Mouse (Mus musculus) frontal cortex, adult (tissue): Measurements from ENCODE around the gene Gstt4.

Experiments
- ATAC-seq: cut with Nextera tagmentation; 2 replicates; pipeline ENCODE4 v1.9.2; 2017; ENCODE audit warnings: mild to moderate bottlenecking, moderate library complexity, mixed read lengths; ENCODE audit not compliant: low TSS enrichment

Gene Gstt4

GRCm38 (mm10) chr10:75835761-75836531 is 13.6 kb upstream of the Gstt4 start:
- ATAC-seq, result no peak

GRCm38 (mm10) chr10:75835307-75835706 is 13.0 kb upstream of the Gstt4 start:
- ATAC-seq, result peak; percentile 39

GRCm38 (mm10) chr10:75834721-75835120 is 12.4 kb upstream of the Gstt4 start:
- no peak for ATAC-seq

- ATAC-seq, result no peak
These were observed 11.9 kb upstream of the Gstt4 start for GRCm38 (mm10) chr10:75834250-75834649.

GRCm38 (mm10) chr10:75833456-75834080 is 11.2 kb upstream of the Gstt4 start:
- no peak for ATAC-seq

- ATAC-seq, result peak; percentile 32; the same call in 1 of the 2 replicates
These were observed 10.0 kb upstream of the Gstt4 start for GRCm38 (mm10) chr10:75832272-75832895.

- ATAC-seq, result no peak
These were observed 7.9 kb upstream of the Gstt4 start for GRCm38 (mm10) chr10:75830275-75830670.

GRCm38 (mm10) chr10:75829529-75830274 is 7.4 kb upstream of the Gstt4 start:
- ATAC-seq, result no peak

- ATAC-seq, result peak; percentile 91
These were observed 6.2 kb upstream of the Gstt4 start for GRCm38 (mm10) chr10:75828500-75828931.

- no peak for ATAC-seq
These were observed 5.5 kb upstream of the Gstt4 start for GRCm38 (mm10) chr10:75827668-75828360.

- no peak for ATAC-seq
These were observed 2.2 kb upstream of the Gstt4 start for GRCm38 (mm10) chr10:75824530-75824929.

- no peak for ATAC-seq
These were observed 1.4 kb upstream of the Gstt4 start for GRCm38 (mm10) chr10:75823782-75824181.

- ATAC-seq, result no peak
These were observed 2.5 kb downstream of the Gstt4 start for GRCm38 (mm10) chr10:75819882-75820281.

GRCm38 (mm10) chr10:75818641-75819040 is 3.7 kb downstream of the Gstt4 start:
- ATAC-seq, result no peak

- ATAC-seq, result no peak
These were observed 18.1 kb downstream of the Gstt4 start for GRCm38 (mm10) chr10:75804217-75804616.

GRCm38 (mm10) chr10:75798176-75798696 is 24.1 kb downstream of the Gstt4 start, which contains the start of gene Gstt1:
TSS of gene Gstt1 (minus strand) at chr10:75798584.
- peak; percentile 69 for ATAC-seq

GRCm38 (mm10) chr10:75797619-75798175 is 24.6 kb downstream of the Gstt4 start:
- ATAC-seq, result peak; percentile 87

- no peak for ATAC-seq
These were observed 25.4 kb downstream of the Gstt4 start for GRCm38 (mm10) chr10:75796731-75797516.

GRCm38 (mm10) chr10:75794880-75795279 is 27.5 kb downstream of the Gstt4 start:
- ATAC-seq, result no peak

- no peak for ATAC-seq
These were observed 31.6 kb downstream of the Gstt4 start for GRCm38 (mm10) chr10:75790773-75791172.
